Mouse (Mus musculus): ENCODE measurements around the gene Btn1a1.

Btn1a1 gene

GRCm38 (mm10) chr13:23437908-23438307 is 27.8 kb downstream of the Btn1a1 start:
- DNase-seq (ENCODE audit: low read depth): peak; percentile 91

- peak; percentile 82 for DNase-seq (ENCODE audit: low read depth)
These were observed 28.6 kb downstream of the Btn1a1 start for GRCm38 (mm10) chr13:23436861-23437822.

- DNase-seq (ENCODE audit: low read depth): peak; percentile 81
These were observed 29.5 kb downstream of the Btn1a1 start for GRCm38 (mm10) chr13:23436231-23436661.

- DNase-seq (ENCODE audit: low read depth): peak; percentile 51
These were observed 30.0 kb downstream of the Btn1a1 start for GRCm38 (mm10) chr13:23435676-23436075.

GRCm38 (mm10) chr13:23435241-23435640 is 30.5 kb downstream of the Btn1a1 start:
- DNase-seq (ENCODE audit: low read depth): peak; percentile 23

GRCm38 (mm10) chr13:23434426-23434825 is 31.3 kb downstream of the Btn1a1 start:
- peak; percentile 30 for DNase-seq (ENCODE audit: low read depth)

GRCm38 (mm10) chr13:23433801-23434200 is 31.9 kb downstream of the Btn1a1 start:
- DNase-seq (ENCODE audit: low read depth): peak; percentile 14

GRCm38 (mm10) chr13:23433206-23433605 is 32.5 kb downstream of the Btn1a1 start:
- no peak for DNase-seq (ENCODE audit: low read depth)

GRCm38 (mm10) chr13:23432562-23433201 is 33.0 kb downstream of the Btn1a1 start:
- peak; percentile 99 for DNase-seq (ENCODE audit: low read depth)

GRCm38 (mm10) chr13:23431351-23431771 is 34.3 kb downstream of the Btn1a1 start:
- DNase-seq (ENCODE audit: low read depth): peak; percentile 92

GRCm38 (mm10) chr13:23430734-23431133 is 35.0 kb downstream of the Btn1a1 start:
- peak; percentile 92 for DNase-seq (ENCODE audit: low read depth)

- peak; percentile 27 for DNase-seq (ENCODE audit: low read depth)
These were observed 35.8 kb downstream of the Btn1a1 start for GRCm38 (mm10) chr13:23429771-23430380.

- DNase-seq (ENCODE audit: low read depth): peak; percentile 28
These were observed 37.3 kb downstream of the Btn1a1 start for GRCm38 (mm10) chr13:23428166-23428993.

- DNase-seq (ENCODE audit: low read depth): no peak
These were observed 38.2 kb downstream of the Btn1a1 start for GRCm38 (mm10) chr13:23427401-23427910.

- peak; percentile 63 for DNase-seq (ENCODE audit: low read depth)
These were observed 38.8 kb downstream of the Btn1a1 start for GRCm38 (mm10) chr13:23426922-23427321.

- peak; percentile 41 for DNase-seq (ENCODE audit: low read depth)
These were observed 39.4 kb downstream of the Btn1a1 start for GRCm38 (mm10) chr13:23426335-23426734.

- peak; percentile 84 for DNase-seq (ENCODE audit: low read depth)
These were observed 40.2 kb downstream of the Btn1a1 start for GRCm38 (mm10) chr13:23425505-23425904.

- DNase-seq (ENCODE audit: low read depth): peak; percentile 97
These were observed 41.0 kb downstream of the Btn1a1 start for GRCm38 (mm10) chr13:23424494-23425325.

- no peak for DNase-seq (ENCODE audit: low read depth)
These were observed 41.7 kb downstream of the Btn1a1 start for GRCm38 (mm10) chr13:23424052-23424380.

- peak; percentile 98 for DNase-seq (ENCODE audit: low read depth)
These were observed 42.2 kb downstream of the Btn1a1 start, which contains the start of gene Abt1 for GRCm38 (mm10) chr13:23423286-23424051. Abt1 (minus strand) TSS chr13:23423866.
